Mouse (Mus musculus) midbrain, embryonic 10.5 days (tissue): ENCODE measurements around the gene Papln. TPM values are rescaled to one million over a fixed set of nuclear protein-coding genes. Genes with fewer than 3 reads are reported as not detected.

Experiments used
- DNase-seq: peaks from one replicate; pipeline ENCODE4 v3.0.0-alpha.2; 2017; ENCODE audit warnings: low spot score
- H3K27ac ChIP-seq: fragments of 300-500 bp; sonication (generic); replicated peaks from 2 replicates; pipeline ENCODE4 v1.5.1; 2016; ENCODE audit warnings: mild to moderate bottlenecking
- H3K27me3 ChIP-seq: fragments of 300-500 bp; sonication (generic); 2 replicates; pipeline ENCODE4 v1.6.1; 2016; ENCODE audit warnings: low read depth, mild to moderate bottlenecking; ENCODE audit not compliant: poor library complexity, severe bottlenecking
- H3K36me3 ChIP-seq: fragments of 300-500 bp; sonication (generic); 2 replicates; pipeline ENCODE4 v1.6.1; 2016; ENCODE audit warnings: mild to moderate bottlenecking, moderate library complexity
- H3K4me1 ChIP-seq: fragments of 300-500 bp; sonication (generic); 2 replicates; pipeline ENCODE4 v1.6.1; 2016
- H3K4me3 ChIP-seq: fragments of 300-500 bp; sonication (generic); 2 replicates; pipeline ENCODE4 v1.5.1; 2016; ENCODE audit warnings: mild to moderate bottlenecking, moderate library complexity
- H3K9me3 ChIP-seq: fragments of 300-500 bp; sonication (generic); replicated peaks from 2 replicates; pipeline ENCODE4 v1.6.1; 2016; ENCODE audit warnings: mild to moderate bottlenecking
- WGBS: fragments of 180-500 bp; shearing (Covaris S2); methylation state at CpG from one replicate; pipeline ENCODE4 v1.1.7; 2016; 5-methylcytosine and 5-hydroxymethylcytosine counted together
- polyA plus RNA-seq: library from polyadenylated mRNA; unstranded; fragments of >200 nt; fragmentation: Nextera tagmentation; extraction: Ambion mirVana; gene quantifications from 2 replicates; pipeline ENCODE4 v1.2.1, GENCODE M21; 2016

The Papln gene
- polyA plus RNA-seq: 0.09 and 0.10 TPM in 2 replicates

DNA sequence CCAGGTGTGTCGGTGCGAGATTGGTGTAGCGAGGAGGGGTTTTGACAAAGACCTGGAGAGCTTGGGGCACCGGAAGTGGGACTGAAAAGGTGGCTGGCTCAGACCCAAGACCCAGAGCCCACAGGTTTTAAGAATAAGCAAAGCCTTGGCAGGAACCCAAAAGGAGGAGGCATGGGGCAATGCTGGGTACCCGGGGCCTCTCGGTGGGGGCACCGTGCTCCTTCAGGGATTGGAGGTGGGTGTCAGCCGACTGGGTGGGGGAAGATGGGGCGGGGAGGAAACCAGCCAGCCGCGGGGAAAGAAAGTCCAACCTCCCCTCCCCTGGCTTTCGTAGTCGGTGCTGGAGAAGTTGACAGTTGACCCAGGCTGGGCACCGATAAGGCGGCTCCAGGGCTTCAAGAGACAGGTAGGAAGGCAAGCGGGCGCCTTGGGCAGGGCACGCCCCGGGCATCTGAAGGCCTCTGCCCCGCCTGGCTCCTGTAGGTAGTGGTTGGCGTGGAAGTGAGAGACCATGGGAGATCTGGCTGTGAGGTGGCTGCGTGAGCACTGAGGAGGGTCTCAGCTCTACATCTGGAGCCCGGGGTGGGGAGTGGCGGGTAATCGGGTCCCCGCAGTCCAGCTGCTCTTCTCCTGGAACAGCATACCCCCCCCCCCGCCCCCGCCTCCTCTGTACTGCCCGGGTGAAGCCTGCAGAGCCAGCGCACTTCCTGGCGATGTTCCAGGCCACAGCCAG is at the start of gene Papln:
Gene Papln, plus strand, starts transcription at position 324 of the 733 bp plus-strand sequence.
- Histone ChIP-seq H3K27ac (peak within 1 kb of the TSS; percentile 28; the same call in 1 of the 2 replicates), H3K9me3 (no peaks in the 10 kb centered on the region), H3K36me3 (no peaks in the 10 kb centered on the region), H3K4me3 (peak within 1 kb of the TSS; percentile 45), H3K4me1 (peaks cover 46% of the 10 kb centered on the region), H3K27me3 (peaks cover 45% of the 10 kb centered on the region)
- WGBS: 20% methylated on average over 29 of the region's 31 CpGs
- DNase-seq: no peak

DNA sequence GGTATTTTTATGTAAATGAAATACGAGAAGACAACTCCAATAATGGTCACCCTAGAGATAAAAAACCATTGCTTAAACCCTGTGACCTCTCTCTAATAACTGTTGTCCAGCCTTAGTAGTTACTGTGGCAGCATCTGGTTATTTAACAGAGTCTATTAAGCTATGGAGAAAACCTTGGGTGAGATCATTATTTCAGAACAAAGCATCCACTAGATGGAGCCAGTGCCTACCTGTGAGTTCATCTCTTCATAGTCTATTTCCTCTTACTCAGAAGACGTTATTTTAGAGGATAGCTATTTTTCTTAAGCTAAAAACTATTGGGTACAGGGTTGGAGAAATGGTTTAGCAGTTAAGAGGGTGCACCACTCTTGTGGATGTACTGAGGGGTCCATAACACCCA is 49.7 kb upstream of the Papln start:
- 63% methylated on average over 2 of the region's 2 CpGs for WGBS
- H3K36me3 ChIP-seq: peaks cover 69% of the 10 kb centered on the region
- DNase-seq: no peak
- no peak overlapping the region for H3K4me3 ChIP-seq
- H3K9me3 ChIP-seq: no peaks in the 10 kb centered on the region
- no peaks in the 10 kb centered on the region for H3K4me1 ChIP-seq
- no peak overlapping the region for H3K27ac ChIP-seq
- H3K27me3 ChIP-seq: no peaks in the 10 kb centered on the region

DNA sequence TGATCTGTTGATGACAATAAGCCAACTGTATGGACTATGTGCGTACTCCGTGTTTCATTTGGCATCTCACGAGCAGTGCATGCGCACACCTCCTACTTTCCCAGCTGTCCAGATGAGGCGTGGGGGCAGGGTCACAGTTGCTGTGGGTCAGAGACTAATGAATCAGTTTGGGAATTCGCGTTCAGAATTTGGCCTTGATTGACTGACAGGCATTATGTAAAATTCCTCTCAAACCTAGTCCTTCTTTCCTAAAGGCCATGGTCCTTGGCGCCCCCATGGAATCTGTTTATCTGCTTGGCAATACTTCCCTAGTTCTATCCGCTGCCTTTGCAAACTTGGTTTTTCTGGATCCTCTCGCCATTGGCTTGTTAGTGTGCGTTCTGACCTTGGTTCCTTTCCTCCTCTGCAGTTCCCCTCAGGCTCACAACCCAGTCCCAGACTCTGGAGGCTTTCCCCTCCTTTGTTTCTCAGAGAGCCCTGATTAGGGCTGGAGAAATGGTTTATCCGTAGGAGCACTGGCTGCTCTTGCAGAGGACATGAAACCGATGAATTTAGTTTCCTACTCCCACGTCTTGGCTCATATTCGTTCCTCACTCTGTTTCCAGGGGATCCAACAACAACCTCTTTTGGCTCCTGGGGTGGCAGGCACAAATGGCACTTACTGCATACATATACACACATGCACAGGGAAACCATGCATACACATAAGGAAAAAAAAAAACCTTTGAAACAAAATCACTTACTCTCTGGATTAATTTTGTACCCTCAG is 46.8 kb upstream of the Papln start:
- no peak overlapping the region for H3K27ac ChIP-seq
- 92% methylated on average over 15 of the region's 15 CpGs for WGBS
- no peaks in the 10 kb centered on the region for H3K27me3 ChIP-seq
- peaks cover 88% of the 10 kb centered on the region for H3K36me3 ChIP-seq
- no peak for DNase-seq
- no peaks in the 10 kb centered on the region for H3K4me1 ChIP-seq
- no peak overlapping the region for H3K4me3 ChIP-seq
- no peaks in the 10 kb centered on the region for H3K9me3 ChIP-seq

DNA sequence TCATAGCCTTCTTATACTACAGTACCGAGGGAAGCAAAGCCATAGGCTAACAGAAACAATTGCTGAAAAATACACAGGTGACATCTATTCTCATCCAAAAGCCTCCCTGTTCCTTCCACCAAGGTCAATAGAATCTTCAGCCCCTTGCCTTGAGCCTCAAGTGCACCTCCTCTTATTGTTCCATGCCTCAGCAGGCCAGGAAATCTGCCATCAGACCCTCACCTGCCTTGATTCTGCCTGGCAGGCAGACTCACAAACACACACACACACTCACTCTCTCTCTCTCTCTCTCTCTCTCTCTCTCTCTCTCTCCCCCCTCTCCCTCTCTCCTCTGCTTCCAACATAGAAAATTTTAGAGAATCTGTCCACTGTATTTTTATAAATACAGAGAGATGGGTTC is 44.0 kb upstream of the Papln start:
- H3K4me3 ChIP-seq: no peak overlapping the region
- no peaks in the 10 kb centered on the region for H3K4me1 ChIP-seq
- H3K27ac ChIP-seq: no peak overlapping the region
- peaks cover 89% of the 10 kb centered on the region for H3K36me3 ChIP-seq
- DNase-seq: no peak
- H3K27me3 ChIP-seq: no peaks in the 10 kb centered on the region
- WGBS: 85% methylated on average over 1 of the region's 1 CpGs
- no peaks in the 10 kb centered on the region for H3K9me3 ChIP-seq

DNA sequence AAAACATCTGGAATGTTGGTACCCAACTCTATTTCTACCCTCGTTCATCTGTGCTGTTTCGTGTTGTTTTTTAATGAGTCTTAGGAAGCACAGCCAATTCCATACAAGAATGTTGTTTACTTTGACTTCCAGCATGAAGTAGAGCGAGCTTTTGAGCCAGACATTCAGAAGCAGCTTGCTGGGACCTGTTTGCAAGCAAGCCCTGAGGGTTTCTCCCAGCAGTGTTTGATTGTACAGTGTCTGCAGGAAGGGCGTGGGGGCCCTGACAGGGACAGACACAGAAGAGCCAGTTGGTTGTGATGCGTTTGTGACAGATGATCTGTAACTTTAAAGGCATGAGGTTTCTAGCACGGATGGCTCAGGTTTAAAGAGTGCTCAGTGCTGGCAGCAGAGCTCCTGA is 42.2 kb upstream of the Papln start:
- no peak overlapping the region for H3K27ac ChIP-seq
- WGBS: 83% methylated on average over 6 of the region's 6 CpGs
- H3K27me3 ChIP-seq: no peaks in the 10 kb centered on the region
- no peaks in the 10 kb centered on the region for H3K4me1 ChIP-seq
- no peak for DNase-seq
- H3K4me3 ChIP-seq: no peak overlapping the region
- H3K36me3 ChIP-seq: peaks cover 89% of the 10 kb centered on the region
- no peaks in the 10 kb centered on the region for H3K9me3 ChIP-seq

DNA sequence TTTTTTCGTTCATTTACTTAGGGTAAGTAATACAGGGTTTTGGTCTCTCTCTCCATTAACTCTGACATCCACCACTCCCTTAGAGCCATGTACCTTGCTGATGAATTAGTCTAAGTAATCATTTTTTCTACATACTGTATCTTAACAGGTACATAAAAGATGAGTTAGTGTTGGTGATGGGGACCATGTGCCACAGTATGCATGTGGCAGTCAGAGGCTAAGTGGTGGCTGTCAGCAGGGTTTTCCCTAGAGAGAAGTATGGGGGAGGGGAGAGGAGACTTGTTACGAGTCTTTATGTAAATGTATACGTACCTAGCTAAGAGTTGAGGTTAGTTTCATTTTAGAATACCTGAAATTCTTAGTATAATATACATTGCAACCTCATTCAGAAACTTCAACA is 40.4 kb upstream of the Papln start:
- H3K27me3 ChIP-seq: no peaks in the 10 kb centered on the region
- H3K27ac ChIP-seq: no peak overlapping the region
- peaks cover 89% of the 10 kb centered on the region for H3K36me3 ChIP-seq
- H3K4me3 ChIP-seq: no peak overlapping the region
- no peaks in the 10 kb centered on the region for H3K4me1 ChIP-seq
- DNase-seq: no peak
- H3K9me3 ChIP-seq: no peaks in the 10 kb centered on the region
- WGBS: 89% methylated on average over 3 of the region's 3 CpGs

DNA sequence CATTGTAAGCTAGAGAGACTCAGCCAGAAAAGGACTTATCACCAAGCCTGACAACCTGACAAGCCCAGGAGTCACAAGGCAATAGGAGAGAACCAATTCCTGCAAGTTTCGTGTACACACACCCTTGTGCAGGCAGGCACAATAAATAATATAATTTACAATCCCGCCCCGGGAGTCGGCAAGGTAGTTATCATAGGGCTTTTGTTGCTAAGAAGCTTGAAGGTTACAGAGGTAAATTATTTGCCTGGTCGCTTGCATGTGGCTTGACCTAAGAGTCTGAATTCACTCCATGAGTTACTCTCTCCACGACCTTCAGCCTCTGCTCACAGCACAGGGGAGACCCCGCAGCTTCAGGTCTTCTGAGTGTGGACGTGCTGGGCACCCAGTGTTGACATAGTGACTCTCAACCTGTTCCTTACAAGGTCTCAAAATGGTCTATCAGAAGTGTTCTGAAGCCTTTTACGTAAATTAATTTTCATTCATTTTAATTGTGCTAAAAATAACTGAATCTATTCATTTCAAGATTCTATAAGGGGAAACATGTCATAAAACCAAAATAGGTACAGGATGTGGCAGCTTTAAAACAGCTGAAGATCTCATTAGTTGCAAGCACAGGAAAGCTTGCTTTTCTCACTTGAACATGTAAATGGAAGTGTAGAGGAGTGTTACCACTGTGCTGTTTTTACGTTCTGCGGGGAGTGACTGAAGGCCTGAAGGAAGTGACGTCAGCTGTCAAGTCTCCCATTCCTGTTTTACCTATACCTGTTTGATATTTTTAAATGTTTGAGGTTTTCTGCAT is 36.7 kb upstream of the Papln start:
- Histone ChIP-seq H3K4me1 (no peaks in the 10 kb centered on the region), H3K9me3 (no peaks in the 10 kb centered on the region), H3K27ac (no peak overlapping the region), H3K4me3 (no peak overlapping the region), H3K36me3 (peaks cover 97% of the 10 kb centered on the region), H3K27me3 (no peaks in the 10 kb centered on the region)
- no peak for DNase-seq
- 94% methylated on average over 12 of the region's 12 CpGs for WGBS

DNA sequence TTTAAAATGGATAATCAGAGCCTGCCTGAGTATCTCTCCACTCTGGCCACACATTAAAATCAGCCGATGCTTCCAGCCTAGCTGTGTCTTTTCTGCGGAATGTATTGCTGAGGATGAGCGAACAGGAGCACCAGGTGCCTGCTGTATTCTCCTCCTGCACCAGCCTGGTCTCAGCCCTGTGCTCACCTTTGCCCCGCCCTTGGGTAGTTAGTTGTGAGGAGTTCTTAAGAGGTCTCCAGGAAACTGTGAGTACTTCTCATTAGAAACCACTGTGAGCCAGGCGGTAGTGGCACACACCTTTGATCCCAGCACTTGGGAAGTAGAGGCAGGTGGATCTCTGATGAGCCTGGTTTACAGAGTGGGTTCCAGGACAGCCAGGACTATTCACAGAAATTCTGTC is 31.2 kb upstream of the Papln start:
- no peaks in the 10 kb centered on the region for H3K9me3 ChIP-seq
- no peaks in the 10 kb centered on the region for H3K27me3 ChIP-seq
- H3K4me1 ChIP-seq: peaks cover 4% of the 10 kb centered on the region; the same call in 1 of the 2 replicates
- DNase-seq: no peak
- peaks cover 100% of the 10 kb centered on the region for H3K36me3 ChIP-seq
- 90% methylated on average over 5 of the region's 5 CpGs for WGBS
- H3K4me3 ChIP-seq: no peak overlapping the region
- no peak overlapping the region for H3K27ac ChIP-seq

DNA sequence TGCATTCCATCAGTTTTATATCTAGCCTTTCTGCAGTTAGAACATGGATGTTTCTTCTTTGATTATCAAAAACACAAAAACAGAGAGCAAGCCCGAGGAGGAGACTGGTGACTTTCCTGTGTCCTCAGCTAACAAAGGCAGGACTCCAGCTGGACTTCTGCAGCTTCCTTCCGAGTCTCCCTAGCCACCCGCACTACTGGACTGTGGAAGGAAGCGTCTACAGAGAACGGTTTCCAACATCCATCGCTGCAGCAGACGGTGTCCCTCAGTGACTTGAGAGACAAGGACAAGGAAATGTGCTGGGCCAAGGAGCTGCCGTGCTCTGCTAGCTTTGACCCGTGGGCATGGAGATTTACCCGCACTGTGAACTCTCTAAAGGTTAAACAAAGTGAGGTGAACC is 29.4 kb upstream of the Papln start:
- no peaks in the 10 kb centered on the region for H3K9me3 ChIP-seq
- no peak for DNase-seq
- H3K27me3 ChIP-seq: no peaks in the 10 kb centered on the region
- 93% methylated on average over 10 of the region's 10 CpGs for WGBS
- H3K36me3 ChIP-seq: peaks cover 88% of the 10 kb centered on the region
- no peak overlapping the region for H3K27ac ChIP-seq
- peaks cover 4% of the 10 kb centered on the region; the same call in 1 of the 2 replicates for H3K4me1 ChIP-seq
- no peak overlapping the region for H3K4me3 ChIP-seq

DNA sequence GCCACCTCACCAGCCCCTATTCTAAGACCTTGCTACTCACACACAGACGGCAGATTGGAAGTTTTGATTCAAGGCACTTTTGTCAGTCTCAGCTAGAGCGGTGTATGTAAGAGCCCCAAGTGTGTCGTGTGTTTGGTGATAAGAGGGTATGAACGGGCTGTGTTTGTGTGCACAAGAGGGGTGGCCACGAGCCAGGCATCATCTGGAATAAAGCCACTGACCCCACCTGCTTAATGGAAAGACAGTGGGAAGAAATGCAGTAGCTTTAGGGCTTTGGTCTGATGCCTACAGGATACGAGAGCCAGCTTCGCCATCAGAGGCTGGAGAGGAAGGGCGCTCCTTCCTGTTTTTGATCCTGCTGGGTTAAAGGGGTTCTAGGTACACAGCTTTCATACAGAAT is 27.2 kb upstream of the Papln start:
- Histone ChIP-seq H3K27ac (no peak overlapping the region), H3K36me3 (peaks cover 66% of the 10 kb centered on the region), H3K27me3 (no peaks in the 10 kb centered on the region), H3K4me3 (no peak overlapping the region), H3K9me3 (no peaks in the 10 kb centered on the region), H3K4me1 (peaks cover 4% of the 10 kb centered on the region; the same call in 1 of the 2 replicates)
- WGBS: 89% methylated on average over 8 of the region's 8 CpGs
- no peak for DNase-seq

DNA sequence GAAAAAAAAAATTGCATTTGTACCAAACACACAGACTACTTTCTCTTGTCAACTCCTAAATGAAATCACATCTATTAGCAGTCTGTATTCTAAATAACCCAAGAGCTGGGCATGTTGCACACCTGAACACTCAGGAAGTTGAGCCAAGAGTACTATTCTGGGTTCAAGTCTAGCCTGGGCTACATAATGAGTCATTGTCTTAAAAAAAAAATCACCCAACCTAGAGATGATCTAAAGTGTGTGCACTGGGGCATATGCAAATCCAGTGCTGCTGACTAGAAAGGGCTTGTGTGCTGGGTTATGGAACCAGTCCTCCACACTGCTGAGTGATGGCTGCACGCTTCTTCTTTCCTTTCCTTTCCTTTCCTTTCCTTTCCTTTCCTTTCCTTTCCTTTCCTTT is 24.8 kb upstream of the Papln start:
- DNase-seq: no peak
- Histone ChIP-seq H3K4me1 (peaks cover 4% of the 10 kb centered on the region; the same call in 1 of the 2 replicates), H3K27ac (no peak overlapping the region)

DNA sequence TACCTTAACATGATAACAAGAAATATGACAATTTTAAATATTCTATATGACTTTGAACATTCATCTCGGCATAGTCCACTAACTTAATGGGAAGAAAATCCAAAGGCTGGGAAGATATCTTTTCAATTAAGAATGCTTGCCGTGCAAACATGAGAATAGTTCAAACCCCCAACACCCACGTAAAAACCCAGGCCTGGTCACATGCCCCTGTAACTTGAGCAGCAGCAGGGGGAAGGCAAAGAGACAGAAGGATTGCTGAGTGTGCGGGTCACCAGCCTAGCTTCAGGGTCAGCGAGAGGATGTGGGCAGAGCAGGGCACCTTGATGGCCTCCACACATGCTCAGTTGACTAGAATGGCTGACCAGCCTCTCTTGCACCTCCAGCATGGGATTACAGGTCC is 21.7 kb upstream of the Papln start:
- Histone ChIP-seq H3K27me3 (no peaks in the 10 kb centered on the region), H3K9me3 (no peaks in the 10 kb centered on the region), H3K4me3 (no peak overlapping the region), H3K27ac (no peak overlapping the region), H3K36me3 (peaks cover 11% of the 10 kb centered on the region), H3K4me1 (no peaks in the 10 kb centered on the region)
- no peak for DNase-seq
- WGBS: 76% methylated on average over 5 of the region's 5 CpGs

More for the DNA sequence above, 24.8 kb upstream of the Papln start:
- 78% methylated on average over 1 of the region's 1 CpGs for WGBS
- Histone ChIP-seq H3K27me3 (no peaks in the 10 kb centered on the region), H3K36me3 (peaks cover 42% of the 10 kb centered on the region), H3K4me3 (no peak overlapping the region), H3K9me3 (no peaks in the 10 kb centered on the region)
